Mouse (Mus musculus) neural tube, embryonic 11.5 days (tissue): Measurements from ENCODE around the gene Nelfcd. TPM values are rescaled to one million over a fixed set of nuclear protein-coding genes. Genes with fewer than 3 reads are reported as not detected.

ENCODE experiments used
- ATAC-seq: fragments of 200-750 bp; cut with Nextera tagmentation; 2 replicates; pipeline ENCODE4 v1.8.0; 2017; ENCODE audit warnings: moderate number of reproducible peaks, mild to moderate bottlenecking, moderate TSS enrichment, moderate library complexity; ENCODE audit not compliant: insufficient read depth, low FRiP score, low TSS enrichment
- DNase-seq: peaks from one replicate; pipeline ENCODE4 v3.0.0-alpha.2; 2015; ENCODE audit warnings: low spot score
- H3K27ac ChIP-seq: fragments of 300-500 bp; sonication (generic); 2 replicates; pipeline ENCODE4 v1.5.1; 2014; ENCODE audit warnings: low read depth, mild to moderate bottlenecking, low read length
- H3K27me3 ChIP-seq: fragments of 300-500 bp; sonication (generic); 2 replicates; pipeline ENCODE4 v1.6.1; 2014; ENCODE audit warnings: mild to moderate bottlenecking, low read length, mixed read lengths; ENCODE audit not compliant: control insufficient read depth, insufficient read depth
- H3K36me3 ChIP-seq: fragments of 300-500 bp; sonication (generic); 2 replicates; pipeline ENCODE4 v1.6.1; 2014; ENCODE audit warnings: mild to moderate bottlenecking, low read length, moderate library complexity, mixed read lengths; ENCODE audit not compliant: control insufficient read depth, insufficient read depth
- H3K4me1 ChIP-seq: fragments of 300-500 bp; sonication (generic); 2 replicates; pipeline ENCODE4 v1.6.1; 2014; ENCODE audit warnings: low read length, mixed read lengths; ENCODE audit not compliant: control insufficient read depth, insufficient read depth
- H3K4me2 ChIP-seq: fragments of 300-500 bp; sonication (generic); 2 replicates; pipeline ENCODE4 v1.6.1; 2014; ENCODE audit warnings: low read depth, mild to moderate bottlenecking, moderate library complexity
- H3K4me3 ChIP-seq: fragments of 300-500 bp; sonication (generic); 2 replicates; pipeline ENCODE4 v1.5.1; 2014; ENCODE audit warnings: low read depth, low read length
- H3K9ac ChIP-seq: fragments of 300-500 bp; sonication (generic); 2 replicates; pipeline ENCODE4 v1.6.1; 2014; ENCODE audit warnings: mild to moderate bottlenecking, low read length
- H3K9me3 ChIP-seq: fragments of 300-500 bp; sonication (generic); 2 replicates; pipeline ENCODE4 v1.6.1; 2016; ENCODE audit warnings: low read length; ENCODE audit not compliant: control insufficient read depth
- WGBS: fragments of 180-500 bp; shearing (Covaris S2); extraction: QIAGEN DNeasy Blood & Tissue Kit; methylation state at CpG from one replicate; pipeline ENCODE4 v1.1.7; 2014; 5-methylcytosine and 5-hydroxymethylcytosine counted together
- polyA plus RNA-seq: library from polyadenylated mRNA; unstranded; fragments of >200 nt; fragmentation: Nextera tagmentation; extraction: Ambion mirVana; gene quantifications from 2 replicates; pipeline ENCODE4 v1.2.1, GENCODE M21; 2014

Gene Nelfcd
- polyA plus RNA-seq, 1 experiment from 2014 or later, result 172 TPM

GRCm38 (mm10) chr2:174450353-174450752 is 34.7 kb downstream of the Nelfcd start, which contains the start of gene Tubb1:
Tubb1 (plus strand) TSS chr2:174450695.
- DNase-seq (no peak), ATAC-seq (no peak)
- no peak within 1 kb of the TSS for H3K4me3 ChIP-seq
- WGBS, result 75% methylated on average over 4 of the region's 4 CpGs
- H3K9me3 ChIP-seq, result no peaks in the 10 kb centered on the region
- no peak within 1 kb of the TSS for H3K27ac ChIP-seq
- no peaks in the 10 kb centered on the region for H3K4me1 ChIP-seq
- no peaks in the 10 kb centered on the region for H3K27me3 ChIP-seq
- H3K36me3 ChIP-seq, result no peaks in the 10 kb centered on the region
- no peak within 1 kb of the TSS for H3K4me2 ChIP-seq
- no peak within 1 kb of the TSS for H3K9ac ChIP-seq

GRCm38 (mm10) chr2:174453681-174454080 is 38.1 kb downstream of the Nelfcd start:
- H3K4me1 ChIP-seq, result no peaks in the 10 kb centered on the region

GRCm38 (mm10) chr2:174459365-174459764 is 43.8 kb downstream of the Nelfcd start:
- no peaks in the 10 kb centered on the region for H3K9me3 ChIP-seq
- ATAC-seq (no peak), DNase-seq (no peak)
- H3K36me3 ChIP-seq, result peaks cover 5% of the 10 kb centered on the region; the same call in 1 of the 2 replicates
- no peaks in the 10 kb centered on the region for H3K27me3 ChIP-seq
- H3K27ac ChIP-seq, result no peak overlapping the region
- H3K4me2 ChIP-seq, result no peak overlapping the region
- peaks cover 5% of the 10 kb centered on the region; the same call in 1 of the 2 replicates for H3K4me1 ChIP-seq
- H3K4me3 ChIP-seq, result no peak overlapping the region
- no peak overlapping the region for H3K9ac ChIP-seq
- WGBS, result 84% methylated on average over 2 of the region's 2 CpGs

More at GRCm38 (mm10) chr2:174453681-174454080, 38.1 kb downstream of the Nelfcd start:
- no peak overlapping the region for H3K27ac ChIP-seq
- H3K9me3 ChIP-seq, result no peaks in the 10 kb centered on the region
- WGBS, result 76% methylated on average over 7 of the region's 7 CpGs
- H3K4me3 ChIP-seq, result no peak overlapping the region
- no peaks in the 10 kb centered on the region for H3K27me3 ChIP-seq
- H3K36me3 ChIP-seq, result no peaks in the 10 kb centered on the region
- no peak overlapping the region for H3K4me2 ChIP-seq
- DNase-seq, result peak; percentile 29
- H3K9ac ChIP-seq, result no peak overlapping the region
- ATAC-seq, result no peak

- no peaks in the 10 kb centered on the region for H3K9me3 ChIP-seq
- H3K4me3 ChIP-seq, result peak overlapping the region; percentile 75
- H3K4me1 ChIP-seq, result peaks cover 5% of the 10 kb centered on the region; the same call in 1 of the 2 replicates
- ATAC-seq, result peak; percentile 51
- H3K9ac ChIP-seq, result peak overlapping the region; percentile 85
- no peaks in the 10 kb centered on the region for H3K27me3 ChIP-seq
- WGBS, result 40% methylated on average over 10 of the region's 10 CpGs
- no peak overlapping the region for H3K27ac ChIP-seq
- H3K36me3 ChIP-seq, result peaks cover 7% of the 10 kb centered on the region; the same call in 1 of the 2 replicates
- peak overlapping the region; percentile 97 for H3K4me2 ChIP-seq
- DNase-seq, result peak; percentile 19
Measured at GRCm38 (mm10) chr2:174463370-174463769, 47.8 kb downstream of the Nelfcd start.

- Histone ChIP-seq H3K4me1 (peaks cover 5% of the 10 kb centered on the region; the same call in 1 of the 2 replicates), H3K36me3 (peaks cover 7% of the 10 kb centered on the region; the same call in 1 of the 2 replicates), H3K9me3 (no peaks in the 10 kb centered on the region), H3K27ac (no peak within 1 kb of the TSS), H3K27me3 (no peaks in the 10 kb centered on the region), H3K9ac (peak within 1 kb of the TSS; percentile 85), H3K4me2 (peak within 1 kb of the TSS; percentile 97), H3K4me3 (peak within 1 kb of the TSS; percentile 75)
- WGBS, result 2% methylated on average over 48 of the region's 48 CpGs
- DNase-seq, result peak; percentile 93
- ATAC-seq, result peak; percentile 100
Measured at GRCm38 (mm10) chr2:174463789-174464523, 48.4 kb downstream of the Nelfcd start, which contains the start of gene Atp5e. Atp5e (minus strand) TSS chr2:174464105.

GRCm38 (mm10) chr2:174470333-174470732 is 54.7 kb downstream of the Nelfcd start:
- peaks cover 4% of the 10 kb centered on the region; the same call in 1 of the 2 replicates for H3K4me1 ChIP-seq
- no peak overlapping the region for H3K4me2 ChIP-seq
- no peaks in the 10 kb centered on the region for H3K27me3 ChIP-seq
- WGBS, result 87% methylated on average over 4 of the region's 4 CpGs
- 0 out of 2 replicates have a peak, but pooled peaks cover 2% of the 10 kb centered on the region for H3K36me3 ChIP-seq
- no peak overlapping the region for H3K27ac ChIP-seq
- DNase-seq (no peak), ATAC-seq (no peak)
- H3K9ac ChIP-seq, result no peak overlapping the region
- no peak overlapping the region for H3K4me3 ChIP-seq
- no peaks in the 10 kb centered on the region for H3K9me3 ChIP-seq

GRCm38 (mm10) chr2:174470786-174471405 is 55.3 kb downstream of the Nelfcd start:
- Histone ChIP-seq H3K4me3 (no peak overlapping the region), H3K27me3 (no peaks in the 10 kb centered on the region), H3K4me2 (no peak overlapping the region), H3K9me3 (no peaks in the 10 kb centered on the region), H3K4me1 (peaks cover 4% of the 10 kb centered on the region; the same call in 1 of the 2 replicates), H3K36me3 (0 out of 2 replicates have a peak, but pooled peaks cover 2% of the 10 kb centered on the region), H3K9ac (no peak overlapping the region), H3K27ac (no peak overlapping the region)
- DNase-seq (no peak), ATAC-seq (no peak)
- WGBS, result 89% methylated on average over 7 of the region's 7 CpGs

GRCm38 (mm10) chr2:174472407-174472806 is 56.8 kb downstream of the Nelfcd start:
- ATAC-seq, result peak; percentile 59

More at GRCm38 (mm10) chr2:174472407-174472806, 56.8 kb downstream of the Nelfcd start:
- H3K4me3 ChIP-seq, result peak overlapping the region; percentile 61
- H3K9me3 ChIP-seq, result no peaks in the 10 kb centered on the region
- peaks cover 4% of the 10 kb centered on the region; the same call in 1 of the 2 replicates for H3K4me1 ChIP-seq
- whole genome bisulfite sequencing, result 8% methylated on average over 30 of the region's 30 CpGs
- H3K36me3 ChIP-seq, result no peaks in the 10 kb centered on the region
- H3K27ac ChIP-seq, result 0 out of 2 replicates have a peak overlapping the region, but pooled peaks have one; percentile 53
- H3K4me2 ChIP-seq, result peak overlapping the region; percentile 73
- no peaks in the 10 kb centered on the region for H3K27me3 ChIP-seq
- no peak for DNase-seq
- peak overlapping the region; percentile 67 for H3K9ac ChIP-seq
